Mouse (Mus musculus): Measurements from ENCODE around the gene Phactr3. TPM values are rescaled to one million over a fixed set of nuclear protein-coding genes. Genes with fewer than 3 reads are reported as not detected.

The Phactr3 gene
- polyA plus RNA-seq, 1 experiment from 2014 or later = 0.38 TPM

DNA sequence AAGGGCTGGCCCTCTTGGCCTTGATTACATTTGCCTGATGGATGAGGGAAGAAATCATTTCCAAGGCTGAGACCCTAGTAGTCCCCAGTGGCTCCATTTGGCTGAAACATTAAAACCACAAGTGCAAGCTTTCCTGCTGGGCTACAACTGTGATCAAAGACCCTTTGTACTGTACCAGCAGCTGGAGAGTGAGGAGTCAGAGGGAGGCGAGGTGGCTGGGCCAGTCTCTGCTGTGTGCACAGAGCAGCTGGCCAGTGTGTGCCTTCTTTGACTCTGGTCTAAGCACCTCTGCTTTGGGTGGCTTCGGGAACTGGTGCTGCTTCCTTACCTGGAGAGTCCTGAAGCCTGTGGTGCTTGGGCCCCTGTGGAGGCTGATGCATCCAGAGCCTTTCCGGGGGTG, 122.6 kb downstream of the Phactr3 start:
- no peak overlapping the region for H3K4me3 ChIP-seq
- H3K4me1 ChIP-seq = no peaks in the 10 kb centered on the region
- ATAC-seq (ENCODE audit: insufficient number of reproducible peaks, low FRiP score, low TSS enrichment, low read depth) = no peak
- H3K27ac ChIP-seq = no peak overlapping the region
- H3K4me2 ChIP-seq = no peak overlapping the region
- H3K27me3 ChIP-seq = no peaks in the 10 kb centered on the region
- no peaks in the 10 kb centered on the region for H3K9me3 ChIP-seq
- H3K36me3 ChIP-seq = no peaks in the 10 kb centered on the region
- 29% methylated on average over 3 of the region's 3 CpGs for WGBS
- no peak overlapping the region for H3K9ac ChIP-seq

DNA sequence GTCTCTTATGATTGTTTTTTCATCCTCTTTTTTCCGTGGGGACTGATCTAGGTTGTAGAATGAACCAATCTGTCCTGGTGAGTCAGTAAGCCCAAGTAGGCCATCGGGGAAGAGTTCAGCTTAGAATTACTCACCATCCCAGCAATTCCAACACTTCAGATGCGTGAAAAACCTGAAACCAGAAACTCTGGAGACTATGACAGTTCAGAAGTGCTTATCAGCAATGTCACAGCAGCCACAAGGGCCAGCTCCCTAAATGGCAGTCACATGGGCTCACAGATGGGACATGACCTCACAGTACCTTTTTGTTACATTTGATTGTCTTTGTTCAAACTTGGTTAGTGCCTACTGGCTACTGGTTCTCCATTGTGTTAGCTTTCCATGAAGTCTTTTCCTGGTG, 124.2 kb downstream of the Phactr3 start:
- Histone ChIP-seq H3K27ac (no peak overlapping the region), H3K4me3 (no peak overlapping the region), H3K36me3 (no peaks in the 10 kb centered on the region), H3K9ac (no peak overlapping the region), H3K4me2 (no peak overlapping the region), H3K4me1 (no peaks in the 10 kb centered on the region), H3K27me3 (no peaks in the 10 kb centered on the region), H3K9me3 (no peaks in the 10 kb centered on the region)
- no peak for ATAC-seq (ENCODE audit: insufficient number of reproducible peaks, low FRiP score, low TSS enrichment, low read depth)
- 73% methylated on average over 3 of the region's 3 CpGs for WGBS

DNA sequence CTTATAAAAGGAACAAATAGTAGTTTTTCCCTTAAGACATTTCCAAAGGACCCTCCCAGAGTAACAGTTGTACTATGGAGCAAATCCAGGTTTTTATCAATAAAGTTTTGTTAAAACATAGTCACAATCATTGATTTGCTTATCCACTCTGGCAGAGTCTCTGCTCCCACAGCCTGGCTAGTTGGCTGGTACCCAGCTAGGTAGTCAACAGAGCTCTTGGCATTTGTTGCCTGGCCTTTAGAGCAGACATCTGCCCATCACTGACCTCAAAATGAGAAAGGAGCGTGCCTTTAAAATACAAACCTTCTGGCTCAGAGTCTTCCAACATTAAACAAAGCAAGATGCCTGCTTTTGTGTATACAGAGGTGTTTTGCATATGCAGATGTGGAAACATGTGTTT, 126.1 kb downstream of the Phactr3 start:
- ATAC-seq (ENCODE audit: insufficient number of reproducible peaks, low FRiP score, low TSS enrichment, low read depth) = no peak
- Histone ChIP-seq H3K27ac (no peak overlapping the region), H3K36me3 (no peaks in the 10 kb centered on the region), H3K4me2 (no peak overlapping the region), H3K27me3 (no peaks in the 10 kb centered on the region), H3K9me3 (no peaks in the 10 kb centered on the region), H3K9ac (no peak overlapping the region), H3K4me3 (no peak overlapping the region), H3K4me1 (no peaks in the 10 kb centered on the region)
- 80% methylated on average over 1 of the region's 1 CpGs for WGBS

DNA sequence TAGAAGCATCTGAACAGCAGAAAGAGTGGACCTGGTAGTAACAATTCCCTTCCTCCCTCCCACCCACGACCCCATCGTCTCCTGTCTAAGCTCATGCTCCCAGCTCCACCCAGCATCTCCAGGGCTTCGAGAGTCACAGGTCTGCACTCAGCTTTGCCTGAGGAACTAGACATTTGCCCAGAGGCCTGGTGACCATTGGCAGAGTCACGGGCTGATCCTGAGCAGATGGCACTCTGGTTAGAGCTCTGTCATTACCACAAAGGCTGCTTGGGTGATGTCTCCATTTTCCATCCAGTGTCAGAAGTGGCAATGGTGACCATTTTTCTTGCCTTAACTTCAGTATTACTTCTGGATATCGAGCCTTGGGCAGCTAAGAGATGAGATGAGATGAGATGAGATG, 127.1 kb downstream of the Phactr3 start:
- Histone ChIP-seq H3K27ac (no peak overlapping the region), H3K9me3 (no peaks in the 10 kb centered on the region), H3K4me1 (no peaks in the 10 kb centered on the region), H3K27me3 (no peaks in the 10 kb centered on the region), H3K4me2 (no peak overlapping the region), H3K36me3 (no peaks in the 10 kb centered on the region), H3K9ac (no peak overlapping the region), H3K4me3 (no peak overlapping the region)
- WGBS = 81% methylated on average over 5 of the region's 5 CpGs
- ATAC-seq (ENCODE audit: insufficient number of reproducible peaks, low FRiP score, low TSS enrichment, low read depth) = no peak

DNA sequence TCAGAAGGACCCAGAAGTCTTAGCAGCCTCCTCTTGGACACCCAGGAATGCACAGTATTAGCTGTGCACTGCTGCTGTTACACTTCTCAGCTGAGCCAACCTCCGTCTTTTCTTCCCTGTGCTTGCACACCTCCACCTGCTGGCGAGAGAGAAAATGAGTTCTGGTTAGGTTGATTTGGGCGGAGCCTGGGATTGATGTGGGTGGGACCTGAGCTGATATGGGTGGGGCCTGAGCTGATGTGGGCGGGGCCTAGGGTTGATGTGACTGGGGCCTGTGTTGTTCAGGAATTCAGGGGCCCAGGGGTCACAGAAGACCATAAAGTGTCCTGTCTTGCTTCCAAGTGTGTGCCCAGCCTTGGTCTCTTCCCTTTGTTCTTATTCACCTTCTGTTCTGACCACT, 128.0 kb downstream of the Phactr3 start:
- 53% methylated on average over 4 of the region's 4 CpGs for WGBS
- Histone ChIP-seq H3K4me2 (no peak overlapping the region), H3K27ac (no peak overlapping the region), H3K4me3 (no peak overlapping the region), H3K4me1 (no peaks in the 10 kb centered on the region), H3K27me3 (no peaks in the 10 kb centered on the region), H3K9me3 (no peaks in the 10 kb centered on the region), H3K36me3 (no peaks in the 10 kb centered on the region), H3K9ac (no peak overlapping the region)
- no peak for ATAC-seq (ENCODE audit: insufficient number of reproducible peaks, low FRiP score, low TSS enrichment, low read depth)

DNA sequence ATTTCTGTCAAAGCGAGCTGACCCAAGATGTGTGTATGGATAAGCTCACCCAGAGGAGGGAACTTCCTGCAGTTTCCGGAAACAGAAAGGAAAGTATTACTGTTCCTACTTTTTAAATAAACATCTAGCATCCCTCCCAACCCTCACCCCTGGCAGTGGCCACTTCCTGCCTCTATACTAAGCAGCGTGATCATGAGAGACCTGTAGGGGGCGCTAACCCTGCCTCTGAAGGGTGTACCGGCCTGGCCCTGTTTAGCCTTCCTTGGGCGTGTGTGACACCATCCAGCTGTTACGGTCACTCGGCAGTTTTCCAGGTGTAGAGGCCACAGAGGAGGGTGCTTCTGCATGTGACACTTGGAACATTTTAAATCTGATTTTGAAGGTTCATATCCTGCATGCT, 128.5 kb downstream of the Phactr3 start:
- Histone ChIP-seq H3K4me1 (no peaks in the 10 kb centered on the region), H3K4me2 (no peak overlapping the region), H3K36me3 (no peaks in the 10 kb centered on the region), H3K27me3 (no peaks in the 10 kb centered on the region), H3K27ac (no peak overlapping the region), H3K4me3 (no peak overlapping the region), H3K9ac (no peak overlapping the region), H3K9me3 (no peaks in the 10 kb centered on the region)
- no peak for ATAC-seq (ENCODE audit: insufficient number of reproducible peaks, low FRiP score, low TSS enrichment, low read depth)
- 67% methylated on average over 8 of the region's 8 CpGs for WGBS

DNA sequence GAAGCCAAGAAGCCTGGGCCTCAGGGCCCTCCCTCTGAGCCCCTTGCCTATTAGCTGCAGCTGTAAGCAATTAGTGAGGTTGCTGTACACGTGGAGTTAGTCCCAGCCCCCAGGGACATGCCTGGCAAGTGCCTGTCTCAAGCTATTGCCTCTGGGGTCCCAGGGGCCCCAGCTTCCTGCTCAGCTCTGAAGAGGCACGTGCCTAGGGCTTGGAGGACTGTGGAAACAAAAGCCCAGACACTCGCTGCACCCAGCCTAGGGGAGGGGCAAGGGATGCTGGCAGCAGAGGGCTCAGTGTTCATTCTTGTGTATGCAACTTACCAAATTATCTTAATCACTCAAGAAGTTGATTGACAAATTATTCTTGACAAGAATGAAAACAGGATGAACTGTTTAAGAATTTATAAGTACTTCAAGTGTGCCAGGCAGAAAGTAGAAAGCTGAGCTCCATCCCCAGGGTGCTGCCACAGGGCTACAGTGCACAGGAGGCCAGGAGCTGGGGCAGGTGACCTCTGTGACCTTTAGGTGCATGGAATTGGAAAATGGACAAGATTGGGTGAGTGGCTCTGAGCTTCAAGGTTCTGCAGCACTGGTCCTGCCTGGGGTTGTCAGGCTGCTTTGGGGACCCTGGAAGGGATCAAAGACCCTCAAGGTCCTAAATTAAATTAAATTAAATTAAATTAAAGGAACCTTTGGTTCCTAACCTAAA, 138.5 kb downstream of the Phactr3 start:
- no peak for ATAC-seq (ENCODE audit: insufficient number of reproducible peaks, low FRiP score, low TSS enrichment, low read depth)
- WGBS = 1% methylated on average over 3 of the region's 3 CpGs

DNA sequence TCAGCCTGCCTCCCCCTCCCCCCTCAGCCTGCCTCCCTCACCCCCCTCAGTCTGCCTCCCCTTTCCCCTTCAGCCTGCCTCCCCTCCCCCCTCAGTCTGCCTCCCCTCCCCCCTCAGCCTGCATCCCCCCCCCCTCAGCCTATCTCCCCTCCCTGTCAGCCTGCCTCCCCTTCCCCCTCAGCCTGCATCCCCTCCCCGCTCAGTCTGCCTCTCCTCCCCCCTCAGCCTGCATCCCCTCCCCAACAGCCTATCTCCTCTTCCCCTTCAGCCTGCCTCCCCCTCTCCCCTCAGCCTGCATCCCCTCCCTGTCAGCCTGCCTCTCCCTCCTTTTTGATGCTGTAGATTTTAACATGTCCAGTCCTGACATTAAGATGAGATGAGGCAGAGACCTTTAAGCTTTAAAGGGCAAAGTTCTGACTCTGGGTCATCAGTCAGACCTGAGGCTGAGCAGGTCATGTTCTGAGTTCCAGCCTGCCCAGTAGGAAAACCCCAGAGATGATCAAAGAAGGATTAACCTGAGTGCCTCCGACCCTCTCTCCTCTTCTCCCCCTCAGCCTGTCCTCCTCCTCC, 139.3 kb downstream of the Phactr3 start:
- Histone ChIP-seq H3K9me3 (no peaks in the 10 kb centered on the region), H3K9ac (no peak overlapping the region), H3K27ac (no peak overlapping the region), H3K4me3 (no peak overlapping the region), H3K36me3 (no peaks in the 10 kb centered on the region), H3K4me1 (peaks cover 9% of the 10 kb centered on the region), H3K4me2 (no peak overlapping the region), H3K27me3 (no peaks in the 10 kb centered on the region)
- no peak for ATAC-seq (ENCODE audit: insufficient number of reproducible peaks, low FRiP score, low TSS enrichment, low read depth)
- WGBS = 16% methylated on average over 2 of the region's 2 CpGs

More for the DNA sequence above, 138.5 kb downstream of the Phactr3 start:
- Histone ChIP-seq H3K4me1 (peaks cover 9% of the 10 kb centered on the region), H3K4me2 (no peak overlapping the region), H3K9ac (no peak overlapping the region), H3K27ac (no peak overlapping the region), H3K4me3 (no peak overlapping the region), H3K27me3 (no peaks in the 10 kb centered on the region), H3K36me3 (no peaks in the 10 kb centered on the region), H3K9me3 (no peaks in the 10 kb centered on the region)

DNA sequence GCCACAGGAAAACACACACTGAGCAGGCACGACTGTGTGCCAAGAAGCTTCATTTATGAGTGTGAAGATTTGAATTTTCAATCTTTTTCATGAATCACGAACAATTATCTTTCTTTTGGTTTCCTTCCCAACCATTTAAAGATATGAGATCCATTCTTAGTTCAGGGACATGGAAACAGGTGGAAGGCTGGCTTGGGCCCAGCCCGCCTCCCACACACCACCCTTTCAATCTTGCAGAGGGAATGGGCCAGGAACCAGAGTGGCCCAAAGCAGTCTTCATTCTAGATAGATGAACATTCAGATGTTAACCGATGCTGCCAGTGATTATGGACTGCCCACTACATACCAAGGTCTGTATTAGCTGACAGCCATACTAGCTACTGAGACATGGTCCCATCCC, 144.3 kb downstream of the Phactr3 start:
- Histone ChIP-seq H3K36me3 (no peaks in the 10 kb centered on the region), H3K9me3 (no peaks in the 10 kb centered on the region), H3K4me3 (no peak overlapping the region), H3K27ac (no peak overlapping the region), H3K4me1 (no peaks in the 10 kb centered on the region), H3K27me3 (no peaks in the 10 kb centered on the region), H3K4me2 (no peak overlapping the region), H3K9ac (no peak overlapping the region)
- WGBS = 82% methylated on average over 4 of the region's 4 CpGs
- ATAC-seq (ENCODE audit: insufficient number of reproducible peaks, low FRiP score, low TSS enrichment, low read depth) = no peak

DNA sequence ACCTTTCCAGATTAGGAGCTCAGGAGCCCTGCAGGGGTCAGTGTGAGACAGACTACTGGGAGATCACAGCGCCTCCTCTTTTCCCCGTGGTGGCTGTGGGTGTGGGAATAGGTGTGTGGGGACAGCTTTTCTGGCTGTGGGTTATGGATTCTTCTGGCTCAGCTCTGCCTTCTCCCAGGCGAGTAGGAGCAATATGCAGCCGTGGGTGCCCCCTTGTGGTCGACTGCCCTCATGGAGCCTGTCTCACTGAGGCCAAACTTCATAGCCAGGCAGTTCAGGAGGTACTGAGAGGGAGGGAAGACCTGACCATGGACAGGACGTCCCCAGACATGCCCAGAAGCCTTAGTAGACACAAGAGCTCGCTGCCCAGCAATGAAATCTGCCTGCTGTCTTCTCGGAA, 145.6 kb downstream of the Phactr3 start:
- Histone ChIP-seq H3K4me1 (no peaks in the 10 kb centered on the region), H3K9me3 (no peaks in the 10 kb centered on the region), H3K9ac (no peak overlapping the region)

DNA sequence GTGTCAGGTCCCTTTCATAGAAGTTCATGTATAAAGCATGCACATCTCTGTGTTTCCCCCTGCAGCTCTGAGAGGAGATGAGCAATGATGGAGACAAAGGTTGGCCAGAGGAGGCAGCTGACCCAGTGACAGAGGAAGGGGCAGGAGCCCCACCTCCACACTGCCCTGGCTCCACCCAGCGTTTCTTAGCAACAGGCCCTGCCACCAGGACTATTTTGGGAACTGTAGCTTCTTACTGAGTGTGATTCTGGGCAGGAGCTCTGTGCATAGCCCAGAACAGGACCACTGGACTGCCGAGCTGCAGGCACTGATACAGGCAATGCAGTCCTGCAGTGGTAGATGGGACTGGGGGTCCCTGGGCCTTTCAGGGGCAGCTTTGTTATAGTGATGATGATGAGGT, 146.7 kb downstream of the Phactr3 start:
- H3K4me2 ChIP-seq = no peak overlapping the region
- no peak overlapping the region for H3K27ac ChIP-seq
- no peak overlapping the region for H3K9ac ChIP-seq
- no peaks in the 10 kb centered on the region for H3K4me1 ChIP-seq
- no peak for ATAC-seq (ENCODE audit: insufficient number of reproducible peaks, low FRiP score, low TSS enrichment, low read depth)
- no peaks in the 10 kb centered on the region for H3K9me3 ChIP-seq
- H3K36me3 ChIP-seq = no peaks in the 10 kb centered on the region
- 26% methylated on average over 2 of the region's 2 CpGs for WGBS
- H3K4me3 ChIP-seq = no peak overlapping the region
- no peaks in the 10 kb centered on the region for H3K27me3 ChIP-seq

More for the DNA sequence above, 145.6 kb downstream of the Phactr3 start:
- Histone ChIP-seq H3K4me2 (no peak overlapping the region), H3K27ac (no peak overlapping the region), H3K27me3 (no peaks in the 10 kb centered on the region), H3K36me3 (no peaks in the 10 kb centered on the region), H3K4me3 (no peak overlapping the region)
- WGBS = 9% methylated on average over 8 of the region's 8 CpGs
- ATAC-seq (ENCODE audit: insufficient number of reproducible peaks, low FRiP score, low TSS enrichment, low read depth) = no peak

DNA sequence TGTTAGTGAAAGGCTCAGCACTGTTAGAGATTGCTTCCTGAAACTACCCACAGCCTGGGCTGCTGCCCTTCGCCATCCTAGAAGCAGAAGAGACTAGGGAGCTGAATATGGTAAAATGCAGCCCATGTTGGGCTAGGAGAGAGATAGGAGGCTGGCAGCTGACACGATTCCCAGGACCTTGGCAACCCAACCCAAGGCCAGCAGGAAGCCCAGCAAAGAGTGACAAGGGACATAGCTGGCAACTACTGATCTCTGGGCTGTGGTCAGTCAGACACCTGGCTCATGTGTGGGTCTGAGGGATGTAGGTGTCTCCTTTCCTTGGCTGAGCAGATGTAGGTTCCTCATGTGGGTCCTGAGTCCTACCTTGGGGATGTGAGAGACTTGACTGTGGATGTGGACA, 152.0 kb downstream of the Phactr3 start:
- WGBS = 67% methylated on average over 2 of the region's 2 CpGs
- H3K4me2 ChIP-seq = no peak overlapping the region
- ATAC-seq (ENCODE audit: insufficient number of reproducible peaks, low FRiP score, low TSS enrichment, low read depth) = no peak
- H3K9ac ChIP-seq = no peak overlapping the region
- H3K4me3 ChIP-seq = no peak overlapping the region
- H3K27me3 ChIP-seq = no peaks in the 10 kb centered on the region
- no peaks in the 10 kb centered on the region for H3K9me3 ChIP-seq
- no peak overlapping the region for H3K27ac ChIP-seq
- no peaks in the 10 kb centered on the region for H3K4me1 ChIP-seq
- H3K36me3 ChIP-seq = no peaks in the 10 kb centered on the region

DNA sequence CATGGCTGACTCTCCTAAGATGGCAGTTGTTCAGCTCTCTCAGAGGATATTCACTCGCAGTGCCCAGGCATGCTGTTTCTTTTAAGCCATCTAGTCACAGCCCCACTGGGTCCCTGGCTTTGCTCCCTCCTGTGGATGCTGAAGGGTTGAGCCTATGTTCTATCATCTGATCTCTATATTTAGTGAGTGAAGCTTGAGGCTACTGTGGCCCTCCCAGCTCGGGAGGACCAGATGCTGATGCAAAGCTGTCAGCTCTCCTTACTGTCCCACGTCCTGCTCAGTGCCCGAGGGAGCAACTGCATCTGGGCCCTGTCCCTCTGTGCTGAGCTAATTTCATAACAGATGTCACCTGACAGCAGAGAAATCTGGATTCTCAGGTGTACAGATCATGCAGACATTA, 153.6 kb downstream of the Phactr3 start:
- 54% methylated on average over 4 of the region's 4 CpGs for WGBS
- Histone ChIP-seq H3K27me3 (no peaks in the 10 kb centered on the region), H3K4me3 (no peak overlapping the region), H3K9me3 (no peaks in the 10 kb centered on the region), H3K27ac (no peak overlapping the region), H3K9ac (no peak overlapping the region), H3K36me3 (no peaks in the 10 kb centered on the region), H3K4me2 (no peak overlapping the region), H3K4me1 (no peaks in the 10 kb centered on the region)
- ATAC-seq (ENCODE audit: insufficient number of reproducible peaks, low FRiP score, low TSS enrichment, low read depth) = no peak
